Mouse (Mus musculus): ENCODE results near the gene Unc45a.

The Unc45a gene

GRCm38 (mm10) chr7:80283226-80283918 is 57.4 kb downstream of the Unc45a start:
- DNase-seq (ENCODE audit: low read depth, low spot score): no peak

GRCm38 (mm10) chr7:80281646-80282045 is 59.2 kb downstream of the Unc45a start:
- DNase-seq (ENCODE audit: low read depth, low spot score): no peak

- peak; percentile 21 for DNase-seq (ENCODE audit: low read depth, low spot score)
These were observed 59.8 kb downstream of the Unc45a start for GRCm38 (mm10) chr7:80280998-80281397.

- DNase-seq (ENCODE audit: low read depth, low spot score): no peak
These were observed 60.8 kb downstream of the Unc45a start for GRCm38 (mm10) chr7:80280032-80280431.

- no peak for DNase-seq (ENCODE audit: low read depth, low spot score)
These were observed 64.4 kb downstream of the Unc45a start for GRCm38 (mm10) chr7:80276374-80276773.
